Mouse (Mus musculus): ENCODE measurements around the gene Fam174a. TPM values are rescaled to one million over a fixed set of nuclear protein-coding genes. Genes with fewer than 3 reads are reported as not detected.

Gene Fam174a
- polyA plus RNA-seq, 1 experiment: 16.6 TPM

DNA sequence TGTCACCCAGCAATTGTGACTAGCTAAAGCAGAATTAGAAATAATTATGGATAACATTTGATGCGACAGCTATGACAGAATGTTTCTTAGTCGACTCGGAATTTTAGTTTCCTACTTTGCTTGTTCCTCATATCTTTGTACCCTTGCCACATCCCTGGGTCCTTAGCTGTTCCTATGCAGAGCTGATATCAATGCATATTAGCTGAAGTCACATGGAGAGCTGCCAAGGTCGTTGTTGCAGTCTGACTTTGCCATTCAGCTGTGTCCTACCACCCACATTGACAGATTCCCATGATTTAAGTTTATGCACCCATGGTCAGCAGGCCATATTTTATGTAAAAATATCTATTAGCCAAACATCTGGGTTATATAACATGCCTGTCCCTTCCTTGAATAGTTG lies 43.5 kb downstream of the Fam174a start:
- no peaks in the 10 kb centered on the region for H3K36me3 ChIP-seq (ENCODE audit: control insufficient read depth, insufficient read depth, low read length)
- no peak overlapping the region for H3K4me3 ChIP-seq (ENCODE audit: insufficient read depth, low read depth, low read length)
- 44% methylated on average over 4 of the region's 4 CpGs for WGBS
- H3K27me3 ChIP-seq (replicated peaks; ENCODE audit: control insufficient read depth, insufficient read depth, low read length): no peaks in the 10 kb centered on the region
- TF ChIP-seq CTCF (conservative IDR thresholded peaks at IDR 0.05; ENCODE audit: insufficient read depth, insufficient read length, low read depth, low read length): no peak
- H3K27ac ChIP-seq (ENCODE audit: insufficient read depth, low read depth, low read length): no peak overlapping the region
- no peak for DNase-seq
- no peaks in the 10 kb centered on the region for H3K4me1 ChIP-seq (ENCODE audit: control insufficient read depth, insufficient read depth, low read length)

- no peak for DNase-seq
- Histone ChIP-seq H3K4me3 (ENCODE audit: insufficient read depth, low read depth, low read length) (no peak overlapping the region), H3K4me1 (ENCODE audit: control insufficient read depth, insufficient read depth, low read length) (no peaks in the 10 kb centered on the region), H3K27ac (ENCODE audit: insufficient read depth, low read depth, low read length) (no peak overlapping the region), H3K36me3 (ENCODE audit: control insufficient read depth, insufficient read depth, low read length) (no peaks in the 10 kb centered on the region), H3K27me3 (replicated peaks; ENCODE audit: control insufficient read depth, insufficient read depth, low read length) (no peaks in the 10 kb centered on the region)
- 87% methylated on average over 2 of the region's 2 CpGs for WGBS
- no peak for TF ChIP-seq POLR2A (IDR thresholded peaks at IDR 0.05; ENCODE audit: low read depth, low read length)
- no peak for TF ChIP-seq CTCF (conservative IDR thresholded peaks at IDR 0.05; ENCODE audit: insufficient read depth, insufficient read length, low read depth, low read length)
These were observed 50.3 kb downstream of the Fam174a start for GRCm38 (mm10) chr1:95363692-95364091.

DNA sequence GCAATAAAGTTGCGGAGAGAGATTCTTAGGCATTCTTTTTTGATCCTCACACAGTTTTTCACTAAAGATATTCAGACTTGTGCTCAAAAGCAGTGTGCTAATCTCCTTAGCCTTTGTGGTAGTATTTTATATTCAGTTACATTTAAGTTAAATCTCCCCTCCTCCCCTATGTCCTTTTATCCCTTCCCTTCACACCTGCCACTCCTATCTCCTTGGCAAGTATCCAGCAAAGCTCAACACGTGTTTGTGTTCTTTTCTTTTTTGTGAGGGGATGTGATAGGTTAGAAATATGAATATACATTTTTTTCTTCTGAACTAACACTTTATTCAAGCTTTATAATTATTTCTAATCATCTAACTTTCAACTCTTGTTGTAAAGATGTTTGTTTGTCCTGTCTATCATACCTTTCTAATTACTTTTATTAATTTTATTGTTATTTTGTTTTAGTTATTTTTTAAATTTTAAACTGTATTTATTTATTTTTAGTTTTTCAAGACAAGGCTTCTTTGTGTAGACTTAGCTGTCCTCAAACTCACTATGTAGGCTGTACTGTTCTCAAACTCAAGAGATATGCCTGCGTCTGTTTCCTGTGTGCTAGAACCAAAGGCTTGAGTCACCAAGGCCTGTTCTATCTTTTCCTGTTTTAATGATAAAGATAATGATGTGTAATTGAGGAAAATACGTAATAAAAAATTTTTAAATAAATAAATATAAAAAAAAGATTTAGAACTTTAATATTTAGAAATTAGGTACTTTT lies 53.4 kb downstream of the Fam174a start:
- WGBS: 78% methylated on average over 4 of the region's 4 CpGs
- no peak for TF ChIP-seq POLR2A (IDR thresholded peaks at IDR 0.05; ENCODE audit: low read depth, low read length)
- no peak for TF ChIP-seq CTCF (conservative IDR thresholded peaks at IDR 0.05; ENCODE audit: insufficient read depth, insufficient read length, low read depth, low read length)

DNA sequence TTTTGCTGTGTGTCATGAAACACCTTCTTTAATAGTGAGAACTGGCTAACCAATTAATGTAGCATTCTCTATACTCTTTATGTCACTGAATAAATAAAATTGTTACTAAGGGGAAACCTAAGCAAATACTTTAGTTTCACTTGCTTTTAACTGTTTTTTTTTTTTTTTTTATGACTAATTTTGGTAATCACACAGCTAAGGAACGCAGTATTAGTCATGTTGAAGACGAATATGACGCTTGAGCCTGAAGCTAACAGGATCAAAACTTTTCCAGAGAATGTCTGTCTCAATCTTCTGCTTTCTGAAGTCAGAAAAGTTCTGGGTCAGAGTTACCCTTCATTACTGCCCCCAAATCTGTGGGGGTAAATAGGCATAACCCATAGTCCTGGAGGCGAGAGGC lies 54.3 kb downstream of the Fam174a start:
- TF ChIP-seq CTCF (conservative IDR thresholded peaks at IDR 0.05; ENCODE audit: insufficient read depth, insufficient read length, low read depth, low read length) (no peak), POLR2A (IDR thresholded peaks at IDR 0.05; ENCODE audit: low read depth, low read length) (no peak)
- Histone ChIP-seq H3K27ac (ENCODE audit: insufficient read depth, low read depth, low read length) (no peak overlapping the region), H3K27me3 (replicated peaks; ENCODE audit: control insufficient read depth, insufficient read depth, low read length) (no peaks in the 10 kb centered on the region), H3K4me1 (ENCODE audit: control insufficient read depth, insufficient read depth, low read length) (no peaks in the 10 kb centered on the region), H3K4me3 (ENCODE audit: insufficient read depth, low read depth, low read length) (no peak overlapping the region), H3K36me3 (ENCODE audit: control insufficient read depth, insufficient read depth, low read length) (no peaks in the 10 kb centered on the region)
- WGBS: 92% methylated on average over 4 of the region's 4 CpGs
- no peak for DNase-seq

More for the DNA sequence above, 53.4 kb downstream of the Fam174a start:
- Histone ChIP-seq H3K27ac (ENCODE audit: insufficient read depth, low read depth, low read length) (no peak overlapping the region), H3K27me3 (replicated peaks; ENCODE audit: control insufficient read depth, insufficient read depth, low read length) (no peaks in the 10 kb centered on the region), H3K4me1 (ENCODE audit: control insufficient read depth, insufficient read depth, low read length) (no peaks in the 10 kb centered on the region), H3K4me3 (ENCODE audit: insufficient read depth, low read depth, low read length) (no peak overlapping the region), H3K36me3 (ENCODE audit: control insufficient read depth, insufficient read depth, low read length) (no peaks in the 10 kb centered on the region)
- DNase-seq: no peak

- H3K4me3 ChIP-seq (ENCODE audit: insufficient read depth, low read depth, low read length): no peak overlapping the region
- H3K4me1 ChIP-seq (ENCODE audit: control insufficient read depth, insufficient read depth, low read length): no peaks in the 10 kb centered on the region
- DNase-seq: no peak
- TF ChIP-seq CTCF (conservative IDR thresholded peaks at IDR 0.05; ENCODE audit: insufficient read depth, insufficient read length, low read depth, low read length) (no peak), POLR2A (IDR thresholded peaks at IDR 0.05; ENCODE audit: low read depth, low read length) (no peak)
- H3K36me3 ChIP-seq (ENCODE audit: control insufficient read depth, insufficient read depth, low read length): no peaks in the 10 kb centered on the region
- H3K27ac ChIP-seq (ENCODE audit: insufficient read depth, low read depth, low read length): no peak overlapping the region
- WGBS: 77% methylated on average over 6 of the region's 6 CpGs
- H3K27me3 ChIP-seq (replicated peaks; ENCODE audit: control insufficient read depth, insufficient read depth, low read length): no peaks in the 10 kb centered on the region
These were observed 62.0 kb downstream of the Fam174a start for GRCm38 (mm10) chr1:95375443-95375842.

- H3K36me3 ChIP-seq (ENCODE audit: control insufficient read depth, insufficient read depth, low read length): no peaks in the 10 kb centered on the region
- TF ChIP-seq POLR2A (IDR thresholded peaks at IDR 0.05; ENCODE audit: low read depth, low read length): no peak
- no peak for TF ChIP-seq CTCF (conservative IDR thresholded peaks at IDR 0.05; ENCODE audit: insufficient read depth, insufficient read length, low read depth, low read length)
- DNase-seq: no peak
- H3K27ac ChIP-seq (ENCODE audit: insufficient read depth, low read depth, low read length): no peak overlapping the region
- no peak overlapping the region for H3K4me3 ChIP-seq (ENCODE audit: insufficient read depth, low read depth, low read length)
- no peaks in the 10 kb centered on the region for H3K27me3 ChIP-seq (replicated peaks; ENCODE audit: control insufficient read depth, insufficient read depth, low read length)
- WGBS: 67% methylated on average over 2 of the region's 2 CpGs
- no peaks in the 10 kb centered on the region for H3K4me1 ChIP-seq (ENCODE audit: control insufficient read depth, insufficient read depth, low read length)
These were observed 67.6 kb downstream of the Fam174a start for GRCm38 (mm10) chr1:95381028-95381427.

Data from kidney, adult 2 months (tissue).